ENCODE assay signal across 11 mouse cellular contexts in genomic region chr8:72761322-72762051, GRCm38 (mm10). TPM values are rescaled to one million over a fixed set of nuclear protein-coding genes. Genes with fewer than 3 reads are reported as not detected.
DNase-seq lines count a peak whose midpoint lies in the region; ATAC-seq lines count a peak whose summit lies in the region.
"Had no signal": no experiment of that assay in that cellular context is flagged by ENCODE, and none has a peak within 500 bp of the region (broad histone marks: within the 10 kb centered on the region; RNA-seq: fewer than 3 reads in every experiment).

Gene F2rl3, plus strand, starts transcription at chr8:72761880.

- no peaks in the 10 kb centered on the region for H3K27me3 ChIP-seq in hindbrain, embryonic 13.5 days
- H3K27me3 ChIP-seq in hindbrain, embryonic 12.5 days, result no peaks in the 10 kb centered on the region
- no peaks in the 10 kb centered on the region for H3K27me3 ChIP-seq in intestine, embryonic 15.5 days (replicated peaks)
- no peaks in the 10 kb centered on the region for H3K27me3 ChIP-seq in hindbrain, embryonic 14.5 days (ENCODE audit: control insufficient read depth, insufficient read depth, low read length)
- H3K27me3 ChIP-seq: embryonic facial prominence, embryonic 15.5 days; limb, embryonic 15.5 days; Patski had no signal

- no peaks in the 10 kb centered on the region for H3K4me1 ChIP-seq in hindbrain, embryonic 13.5 days (replicated peaks)
- H3K4me1 ChIP-seq in hindbrain, embryonic 12.5 days, result no peaks in the 10 kb centered on the region
- peaks cover 8% of the 10 kb centered on the region for H3K4me1 ChIP-seq in brown adipose tissue, adult 24 weeks (ENCODE audit: control insufficient read depth, insufficient read depth, insufficient read length, low read length)
- no peaks in the 10 kb centered on the region for H3K4me1 ChIP-seq in intestine, embryonic 15.5 days (replicated peaks)
- no peaks in the 10 kb centered on the region for H3K4me1 ChIP-seq in hindbrain, embryonic 14.5 days (replicated peaks; ENCODE audit: control insufficient read depth, insufficient read depth, low read length)
- H3K4me1 ChIP-seq: embryonic facial prominence, embryonic 15.5 days; limb, embryonic 15.5 days had no signal

- no peak within 1 kb of the TSS for H3K4me3 ChIP-seq in hindbrain, embryonic 13.5 days
- H3K4me3 ChIP-seq in hindbrain, embryonic 12.5 days, result no peak within 1 kb of the TSS
- peak within 1 kb of the TSS; percentile 60 for H3K4me3 ChIP-seq in brown adipose tissue, adult 24 weeks (ENCODE audit: insufficient read depth, low read depth, low read length)
- no peak within 1 kb of the TSS for H3K4me3 ChIP-seq in intestine, embryonic 15.5 days (replicated peaks)
- H3K4me3 ChIP-seq in hindbrain, embryonic 14.5 days (replicated peaks; ENCODE audit: low read length), result no peak within 1 kb of the TSS
- H3K4me3 ChIP-seq: embryonic facial prominence, embryonic 15.5 days; limb, embryonic 15.5 days had no signal

- 85% methylated on average over 7 of the region's 7 CpGs for WGBS in hindbrain, embryonic 13.5 days
- WGBS in hindbrain, embryonic 12.5 days, result 85% methylated on average over 7 of the region's 7 CpGs
- WGBS in intestine, embryonic 15.5 days, result 66% methylated on average over 7 of the region's 7 CpGs
- WGBS in hindbrain, embryonic 14.5 days, result 82% methylated on average over 7 of the region's 7 CpGs

- DNase-seq in hindbrain, embryonic 14.5 days (ENCODE audit: low spot score), result no peak
- DNase-seq in right cerebral cortex, postnatal 25 days, result no peak

- no peaks in the 10 kb centered on the region for H3K9me3 ChIP-seq in hindbrain, embryonic 13.5 days
- no peaks in the 10 kb centered on the region for H3K9me3 ChIP-seq in hindbrain, embryonic 12.5 days (replicated peaks)
- H3K9me3 ChIP-seq in intestine, embryonic 15.5 days, result no peaks in the 10 kb centered on the region
- H3K9me3 ChIP-seq in hindbrain, embryonic 14.5 days (ENCODE audit: control insufficient read depth, low read length), result no peaks in the 10 kb centered on the region
- H3K9me3 ChIP-seq: embryonic facial prominence, embryonic 15.5 days; limb, embryonic 15.5 days had no signal

- no peak within 1 kb of the TSS for H3K4me2 ChIP-seq in hindbrain, embryonic 13.5 days
- H3K4me2 ChIP-seq in hindbrain, embryonic 12.5 days (replicated peaks), result no peak within 1 kb of the TSS
- peak within 1 kb of the TSS; percentile 24 for H3K4me2 ChIP-seq in intestine, embryonic 15.5 days (replicated peaks)
- no peak within 1 kb of the TSS for H3K4me2 ChIP-seq in hindbrain, embryonic 14.5 days (replicated peaks)
- H3K4me2 ChIP-seq: embryonic facial prominence, embryonic 15.5 days; limb, embryonic 15.5 days had no signal

- H3K36me3 ChIP-seq in hindbrain, embryonic 13.5 days, result peaks cover 37% of the 10 kb centered on the region
- peaks cover 28% of the 10 kb centered on the region for H3K36me3 ChIP-seq in hindbrain, embryonic 12.5 days
- peaks cover 17% of the 10 kb centered on the region for H3K36me3 ChIP-seq in intestine, embryonic 15.5 days
- peaks cover 26% of the 10 kb centered on the region for H3K36me3 ChIP-seq in hindbrain, embryonic 14.5 days (replicated peaks; ENCODE audit: control insufficient read depth, insufficient read depth)

- 0 out of 2 replicates have a peak within 1 kb of the TSS, but pooled peaks have one; percentile 18 for H3K27ac ChIP-seq in hindbrain, embryonic 13.5 days
- no peak within 1 kb of the TSS for H3K27ac ChIP-seq in hindbrain, embryonic 12.5 days
- peak within 1 kb of the TSS; percentile 78 for H3K27ac ChIP-seq in brown adipose tissue, adult 24 weeks (replicated peaks; ENCODE audit: low read depth, low read length)
- peak within 1 kb of the TSS; percentile 66 for H3K27ac ChIP-seq in intestine, embryonic 15.5 days
- no peak within 1 kb of the TSS for H3K27ac ChIP-seq in hindbrain, embryonic 14.5 days
- H3K27ac ChIP-seq: embryonic facial prominence, embryonic 15.5 days; limb, embryonic 15.5 days had no signal

- H3K9ac ChIP-seq in hindbrain, embryonic 13.5 days, result no peak within 1 kb of the TSS
- no peak within 1 kb of the TSS for H3K9ac ChIP-seq in hindbrain, embryonic 12.5 days
- H3K9ac ChIP-seq in intestine, embryonic 15.5 days, result no peak within 1 kb of the TSS
- no peak within 1 kb of the TSS for H3K9ac ChIP-seq in hindbrain, embryonic 14.5 days
- H3K9ac ChIP-seq: embryonic facial prominence, embryonic 15.5 days; limb, embryonic 15.5 days had no signal

- ATAC-seq in hindbrain, embryonic 13.5 days (ENCODE audit: low FRiP score), result no peak
- no peak for ATAC-seq in hindbrain, embryonic 12.5 days (ENCODE audit: low FRiP score)
- peak; percentile 60 for ATAC-seq in intestine, embryonic 15.5 days
- ATAC-seq in megakaryocyte progenitor cell, adult 5-6 weeks (replicated peaks; ENCODE audit: poor library complexity), result peak; percentile 56
- ATAC-seq in hindbrain, embryonic 14.5 days (ENCODE audit: low FRiP score), result no peak
- ATAC-seq in cerebellum, adult (ENCODE audit: insufficient number of reproducible peaks, low FRiP score, low TSS enrichment), result no peak
- ATAC-seq: Patski had no signal

RNA-seq across cellular contexts. Expression of gene F2rl3, which starts in this region (rescaled TPM):
- 0.40 and 0.56 TPM in 2 replicates for polyA plus RNA-seq in hindbrain, embryonic 13.5 days (2015; fragmentation: Nextera tagmentation; extraction: Ambion mirVana)
- polyA plus RNA-seq in hindbrain, embryonic 12.5 days (2016; fragmentation: Nextera tagmentation; extraction: Ambion mirVana), result 0.77 and 1.3 TPM in 2 replicates
- 0.59 and 0.88 TPM in 2 replicates for polyA plus RNA-seq in brown adipose tissue, adult 24 weeks (2012; ENCODE audit: insufficient read depth, insufficient read length, missing spikeins)
- polyA plus RNA-seq in intestine, embryonic 15.5 days (2015; fragmentation: Nextera tagmentation; extraction: Ambion mirVana), result 3.5 TPM in 2 replicates
- 2.6 and 2.9 TPM in 2 replicates for total RNA-seq in megakaryocyte progenitor cell, adult 5-6 weeks (2015)
- total RNA-seq in megakaryocyte progenitor cell, adult 5-6 weeks (2017), result 3.0 and 3.1 TPM in 2 replicates
- 0.39 and 0.57 TPM in 2 replicates for polyA plus RNA-seq in hindbrain, embryonic 14.5 days (2014; fragmentation: Nextera tagmentation; extraction: Ambion mirVana)

Comparison
In these comparisons a context has a peak if more than half of its experiments do, and no peak if none do; other contexts are left out.
1. H3K27ac ChIP-seq: peak in hindbrain, embryonic 13.5 days (single experiment), brown adipose tissue, adult 24 weeks (single experiment) and intestine, embryonic 15.5 days (single experiment); none in hindbrain, embryonic 12.5 days (single experiment) and hindbrain, embryonic 14.5 days (single experiment).
2. ATAC-seq: peak in intestine, embryonic 15.5 days (single experiment) and megakaryocyte progenitor cell, adult 5-6 weeks (single experiment); none in hindbrain, embryonic 13.5 days (single experiment), hindbrain, embryonic 12.5 days (single experiment), hindbrain, embryonic 14.5 days (single experiment) and cerebellum, adult (single experiment).